Mouse (Mus musculus) spleen, postnatal 0 days (tissue): Measurements from ENCODE around the gene Drd2. TPM values are rescaled to one million over a fixed set of nuclear protein-coding genes. Genes with fewer than 3 reads are reported as not detected.

Source experiments
- polyA plus RNA-seq: library from polyadenylated mRNA; unstranded; fragments of >200 nt; fragmentation: Nextera tagmentation; extraction: Ambion mirVana; gene quantifications from 2 replicates; pipeline ENCODE4 v1.2.1, GENCODE M21; 2015

Gene Drd2
- polyA plus RNA-seq, result 0.05 TPM in 1 of 2 replicates, not detected in the other

GRCm38 (mm10) chr9:49340136-49341043 is at the start of gene Drd2:
Gene Drd2 (plus strand): TSS chr9:49340627.

GRCm38 (mm10) chr9:49426921-49427320 is 86.5 kb downstream of the Drd2 start, which contains the start of gene Ankk1:
Gene Ankk1 (minus strand): TSS chr9:49427021.

Other genes starting within 250 kb of the Drd2 start
- not detected in 2 replicates for gene Gm4894, start 90.1 kb upstream of the Drd2 start, polyA plus RNA-seq
- not detected in 2 replicates for gene Ankk1, start 86.4 kb downstream of the Drd2 start, polyA plus RNA-seq
- gene Ttc12, start 145.6 kb downstream of the Drd2 start, polyA plus RNA-seq, result 0.38 and 0.41 TPM in 2 replicates